Mouse (Mus musculus) liver, postnatal 0 days (tissue): ENCODE data around the gene Gm14406. TPM values are rescaled to one million over a fixed set of nuclear protein-coding genes. Genes with fewer than 3 reads are reported as not detected.

ENCODE experiments used
- ATAC-seq: fragments of 200-750 bp; cut with Nextera tagmentation; 2 replicates; pipeline ENCODE4 v1.8.0; 2017; ENCODE audit warnings: mild to moderate bottlenecking, moderate library complexity
- DNase-seq: peaks from one replicate; pipeline ENCODE4 v3.0.0-alpha.2; 2016
- H3K27ac ChIP-seq: fragments of 300-500 bp; sonication (generic); 2 replicates; pipeline ENCODE4 v1.5.1; 2014; ENCODE audit warnings: antibody characterized with exemption, moderate library complexity, mild to moderate bottlenecking, low read depth
- H3K27me3 ChIP-seq: fragments of 300-500 bp; sonication (generic); 2 replicates; pipeline ENCODE4 v1.6.1; 2014; ENCODE audit warnings: low read length, control low read depth, mixed read lengths; ENCODE audit not compliant: insufficient read depth
- H3K36me3 ChIP-seq: fragments of 300-500 bp; sonication (generic); replicated peaks from 2 replicates; pipeline ENCODE4 v1.6.1; 2014; ENCODE audit warnings: mild to moderate bottlenecking, control low read depth, low read length, moderate library complexity, mixed read lengths; ENCODE audit not compliant: insufficient read depth
- H3K4me1 ChIP-seq: fragments of 300-500 bp; sonication (generic); 2 replicates; pipeline ENCODE4 v1.6.1; 2014; ENCODE audit warnings: antibody characterized with exemption, mild to moderate bottlenecking, control low read depth; ENCODE audit not compliant: insufficient read depth
- H3K4me2 ChIP-seq: fragments of 300-500 bp; sonication (generic); 2 replicates; pipeline ENCODE4 v1.6.1; 2014; ENCODE audit warnings: low read depth, mild to moderate bottlenecking, low read length, moderate library complexity, mixed read lengths
- H3K4me3 ChIP-seq: fragments of 300-500 bp; sonication (generic); 2 replicates; pipeline ENCODE4 v1.5.1; 2014; ENCODE audit warnings: low read depth, low read length
- H3K9ac ChIP-seq: fragments of 300-500 bp; sonication (generic); replicated peaks from 2 replicates; pipeline ENCODE4 v1.6.1; 2014; ENCODE audit warnings: mild to moderate bottlenecking, moderate library complexity
- H3K9me3 ChIP-seq: fragments of 300-500 bp; sonication (generic); 2 replicates; pipeline ENCODE4 v1.6.1; 2016; ENCODE audit warnings: mild to moderate bottlenecking, control low read depth, low read length, mixed read lengths
- CTCF ChIP-seq: sonication (generic); IDR thresholded peaks from 2 replicates; pipeline ENCODE4 v1.5.1; 2016; ENCODE audit warnings: antibody characterized with exemption, low read depth
- EP300 ChIP-seq: IDR thresholded peaks from 2 replicates; pipeline ENCODE4 v1.6.1; 2016; ENCODE audit warnings: antibody characterized with exemption, low read depth, mild to moderate bottlenecking
- WGBS: fragments of 180-500 bp; shearing (Covaris S2); extraction: QIAGEN DNeasy Blood & Tissue Kit; methylation state at CpG from one replicate; pipeline ENCODE4 v1.1.7; 2014; ENCODE audit not compliant: insufficient replicate concordance; 5-methylcytosine and 5-hydroxymethylcytosine counted together
- polyA plus RNA-seq: library from polyadenylated mRNA; unstranded; fragments of >200 nt; fragmentation: Nextera tagmentation; extraction: Ambion mirVana; gene quantifications from 2 replicates; pipeline ENCODE4 v1.2.1, GENCODE M21; 2015

Gm14406 gene
- polyA plus RNA-seq, 1 experiment from 2014 or later, result not detected

DNA sequence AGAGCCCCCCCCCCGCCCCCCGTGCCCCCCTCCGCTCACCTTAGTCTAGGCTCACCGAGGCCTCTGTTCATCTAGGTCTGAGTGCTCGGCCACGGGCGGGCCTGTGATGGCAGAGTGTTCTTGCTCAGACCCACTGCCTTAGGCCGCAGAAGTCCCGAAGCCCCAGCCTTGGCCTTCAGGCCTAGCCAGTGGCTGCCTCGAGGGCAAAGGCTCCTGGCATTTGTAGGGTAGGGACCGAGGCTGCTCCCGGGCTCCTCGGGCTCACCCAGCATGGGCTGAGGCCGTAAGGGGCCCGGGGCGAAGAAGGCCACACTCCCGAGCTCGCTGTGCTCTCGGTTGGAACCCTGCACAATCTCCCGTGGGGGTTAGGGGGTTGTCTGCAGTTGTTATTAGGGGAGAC, 54.9 kb downstream of the Gm14406 start:
- H3K4me2 ChIP-seq, result no peak overlapping the region
- H3K27me3 ChIP-seq, result no peaks in the 10 kb centered on the region
- no peak for ATAC-seq
- no peaks in the 10 kb centered on the region for H3K36me3 ChIP-seq
- H3K4me1 ChIP-seq, result no peaks in the 10 kb centered on the region
- no peaks in the 10 kb centered on the region for H3K9me3 ChIP-seq
- DNase-seq, result no peak
- no peak for TF ChIP-seq CTCF
- no peak for TF ChIP-seq EP300
- H3K9ac ChIP-seq, result no peak overlapping the region
- H3K27ac ChIP-seq, result no peak overlapping the region
- no peak overlapping the region for H3K4me3 ChIP-seq
- WGBS, result 88% methylated on average over 18 of the region's 20 CpGs

- DNase-seq, result no peak
- H3K9ac ChIP-seq, result no peak overlapping the region
- no peaks in the 10 kb centered on the region for H3K9me3 ChIP-seq
- ATAC-seq, result no peak
- H3K4me1 ChIP-seq, result no peaks in the 10 kb centered on the region
- TF ChIP-seq CTCF (no peak), EP300 (no peak)
- no peak overlapping the region for H3K4me2 ChIP-seq
- H3K4me3 ChIP-seq, result no peak overlapping the region
- H3K36me3 ChIP-seq, result no peaks in the 10 kb centered on the region
- 69% methylated on average over 8 of the region's 8 CpGs for WGBS
- H3K27ac ChIP-seq, result no peak overlapping the region
- no peaks in the 10 kb centered on the region for H3K27me3 ChIP-seq
Measured at GRCm38 (mm10) chr2:177520035-177520434, 58.0 kb downstream of the Gm14406 start.

Other genes with a start within 250 kb of the Gm14406 start
- 1.1 and 1.4 TPM in 2 replicates for gene Gm14418, start 179.9 kb downstream of the Gm14406 start, polyA plus RNA-seq
- gene Zfp970, start 113.5 kb downstream of the Gm14406 start, polyA plus RNA-seq, result 1.8 and 2.3 TPM in 2 replicates
- 1.5 and 2.0 TPM in 2 replicates for gene Gm14403, start 80.0 kb downstream of the Gm14406 start, polyA plus RNA-seq
- gene Gm14322, start 181.1 kb upstream of the Gm14406 start, polyA plus RNA-seq, result 0.34 and 1.4 TPM in 2 replicates